Mouse (Mus musculus) cerebellum, adult 2 months (tissue): ENCODE measurements around the gene Acaca. TPM values are rescaled to one million over a fixed set of nuclear protein-coding genes. Genes with fewer than 3 reads are reported as not detected.

Experiments used
- DNase-seq, 2 experiments: peaks; one replicate each; pipeline ENCODE4 v3.0.0; 2021
- H3K27ac ChIP-seq: fragments of 200-500 bp; 2 replicates; pipeline ENCODE4 v1.5.1; 2012; ENCODE audit warnings: low read length, control low read depth, inconsistent platforms; ENCODE audit not compliant: insufficient read depth
- H3K27me3 ChIP-seq: fragments of 200-500 bp; 2 replicates; pipeline ENCODE4 v1.6.1; 2012; ENCODE audit warnings: inconsistent platforms, mild to moderate bottlenecking, low read length, moderate library complexity; ENCODE audit not compliant: control insufficient read depth, insufficient read depth
- H3K4me1 ChIP-seq: fragments of 200-500 bp; 2 replicates; pipeline ENCODE4 v1.6.1; 2011; ENCODE audit warnings: low read length; ENCODE audit not compliant: control insufficient read depth, insufficient read depth
- H3K4me3 ChIP-seq: fragments of 200-500 bp; replicated peaks from 2 replicates; pipeline ENCODE3; 2011; ENCODE audit warnings: mild to moderate bottlenecking, low read depth, low read length, control low read depth; ENCODE audit not compliant: insufficient read depth
- CTCF ChIP-seq: fragments of 200-500 bp; IDR thresholded peaks from 2 replicates; pipeline ENCODE4 v1.5.1; 2011; ENCODE audit warnings: low read depth, mild to moderate bottlenecking, control low read depth, low read length, moderate library complexity, borderline replicate concordance; ENCODE audit not compliant: insufficient read depth
- POLR2A ChIP-seq: fragments of 200-500 bp; IDR thresholded peaks from 2 replicates; pipeline ENCODE4 v1.6.1; 2011; ENCODE audit warnings: low read length, control low read depth, borderline replicate concordance; ENCODE audit not compliant: insufficient read depth
- WGBS: fragments of 180-500 bp; shearing (Covaris S2); methylation state at CpG from one replicate; pipeline ENCODE4 v1.1.7; 2018; 5-methylcytosine and 5-hydroxymethylcytosine counted together
- polyA plus RNA-seq: library from polyadenylated mRNA; depleted of rRNA; stranded (reverse); fragments of >200 nt; gene quantifications from 2 replicates; pipeline ENCODE4 v1.2.3, GENCODE M21; 2012

Acaca gene
- polyA plus RNA-seq, 1 experiment: 29.2 TPM

GRCm38 (mm10) chr11:84357771-84358170, 228.3 kb downstream of the Acaca start:
- TF ChIP-seq CTCF: no peak
- TF ChIP-seq POLR2A: no peak
- H3K27me3 ChIP-seq: no peaks in the 10 kb centered on the region
- DNase-seq: no peak
- no peak overlapping the region for H3K27ac ChIP-seq
- 87% methylated on average over 2 of the region's 2 CpGs for WGBS
- H3K4me3 ChIP-seq: no peak overlapping the region
- H3K4me1 ChIP-seq: no peaks in the 10 kb centered on the region

- H3K27ac ChIP-seq: no peak overlapping the region
- H3K4me3 ChIP-seq: no peak overlapping the region
- H3K27me3 ChIP-seq: no peaks in the 10 kb centered on the region
- DNase-seq: no peak
- TF ChIP-seq POLR2A (no peak), CTCF (no peak)
- H3K4me1 ChIP-seq: no peaks in the 10 kb centered on the region
- 99% methylated on average over 5 of the region's 5 CpGs for WGBS
Measured at GRCm38 (mm10) chr11:84361551-84361950, 232.1 kb downstream of the Acaca start.

- DNase-seq: no peak
- no peaks in the 10 kb centered on the region for H3K27me3 ChIP-seq
- WGBS: 51% methylated on average over 6 of the region's 6 CpGs
- H3K4me1 ChIP-seq: no peaks in the 10 kb centered on the region
- no peak for TF ChIP-seq POLR2A
- TF ChIP-seq CTCF: no peak
- no peak overlapping the region for H3K27ac ChIP-seq
- no peak overlapping the region for H3K4me3 ChIP-seq
Measured at GRCm38 (mm10) chr11:84362633-84363243, 233.3 kb downstream of the Acaca start.

GRCm38 (mm10) chr11:84365313-84365712, 235.8 kb downstream of the Acaca start:
- no peak for TF ChIP-seq POLR2A
- Histone ChIP-seq H3K27ac (no peak overlapping the region), H3K4me3 (no peak overlapping the region), H3K27me3 (no peaks in the 10 kb centered on the region), H3K4me1 (no peaks in the 10 kb centered on the region)
- 78% methylated on average over 1 of the region's 1 CpGs for WGBS
- DNase-seq: no peak

- Histone ChIP-seq H3K27ac (no peak overlapping the region), H3K4me3 (no peak overlapping the region), H3K27me3 (no peaks in the 10 kb centered on the region), H3K4me1 (no peaks in the 10 kb centered on the region)
- TF ChIP-seq POLR2A: no peak
- TF ChIP-seq CTCF: no peak
- no peak for DNase-seq
- WGBS: 91% methylated on average over 2 of the region's 2 CpGs
Measured at GRCm38 (mm10) chr11:84368902-84369301, 239.4 kb downstream of the Acaca start.

GRCm38 (mm10) chr11:84373122-84373521, 243.7 kb downstream of the Acaca start:
- Histone ChIP-seq H3K27me3 (no peaks in the 10 kb centered on the region), H3K4me1 (no peaks in the 10 kb centered on the region), H3K27ac (no peak overlapping the region), H3K4me3 (no peak overlapping the region)
- no peak for DNase-seq
- TF ChIP-seq POLR2A (no peak), CTCF (no peak)
- WGBS: 93% methylated on average over 4 of the region's 4 CpGs

GRCm38 (mm10) chr11:84375951-84376496, 246.6 kb downstream of the Acaca start:
- Histone ChIP-seq H3K27ac (no peak overlapping the region), H3K4me1 (no peaks in the 10 kb centered on the region), H3K4me3 (no peak overlapping the region), H3K27me3 (no peaks in the 10 kb centered on the region)
- WGBS: 29% methylated on average over 3 of the region's 3 CpGs
- DNase-seq: no peak
- TF ChIP-seq CTCF (no peak), POLR2A (no peak)
